Mouse (Mus musculus): ENCODE results near the gene Cfhr2. TPM values are rescaled to one million over a fixed set of nuclear protein-coding genes. Genes with fewer than 3 reads are reported as not detected.
"Not testable (repeated sequence)": the region's sequence is repeated elsewhere in the genome, so short reads cannot be mapped to it uniquely, and the experiment has no call there.

Cfhr2 gene
- polyA plus RNA-seq (2012; rRNA removed) = not detected in 2 replicates

GRCm38 (mm10) chr1:139858548-139858947 is at the start of gene Cfhr2:
Cfhr2 (minus strand) TSS chr1:139858702.
- Histone ChIP-seq H3K36me3 (ENCODE audit: control insufficient read depth, insufficient read depth, low read length) (no peaks in the 10 kb centered on the region), H3K4me1 (ENCODE audit: control insufficient read depth, insufficient read depth, low read length) (no peaks in the 10 kb centered on the region), H3K4me3 (ENCODE audit: control insufficient read depth, low read depth, low read length) (no peak within 1 kb of the TSS), H3K27me3 (ENCODE audit: control insufficient read depth, insufficient read depth, low read length) (no peaks in the 10 kb centered on the region), H3K27ac (ENCODE audit: control insufficient read depth, insufficient read depth, low read depth, low read length) (no peak within 1 kb of the TSS)
- TF ChIP-seq POLR2A (IDR thresholded peaks at IDR 0.05; ENCODE audit: control insufficient read depth, low read depth, low read length) = no peak
- TF ChIP-seq CTCF (IDR thresholded peaks at IDR 0.05; ENCODE audit: control insufficient read depth, insufficient read depth, insufficient replicate concordance, low read depth, low read length) = no peak

DNA sequence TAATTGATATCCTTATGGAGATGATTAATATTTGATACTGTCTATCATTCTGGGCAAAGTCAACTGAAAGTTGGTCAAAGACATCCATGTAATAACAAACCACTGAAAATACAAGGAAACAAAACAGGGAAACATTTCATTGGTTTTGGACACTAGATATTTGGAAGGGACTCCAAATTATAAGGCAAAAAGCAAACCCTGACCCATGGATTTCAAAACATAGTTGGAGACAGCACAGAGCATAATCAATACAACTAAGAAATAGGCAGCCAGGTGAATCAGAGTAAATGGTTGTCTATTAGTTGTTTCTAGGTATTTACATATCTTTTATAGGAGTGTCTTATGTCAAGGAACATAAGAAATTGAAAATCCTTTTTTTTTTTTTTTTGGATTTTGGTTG is 5.2 kb upstream of the Cfhr2 start:
- no peaks in the 10 kb centered on the region for H3K36me3 ChIP-seq (ENCODE audit: control insufficient read depth, insufficient read depth, low read length)
- H3K4me1 ChIP-seq (ENCODE audit: control insufficient read depth, insufficient read depth, low read length) = no peaks in the 10 kb centered on the region
- H3K27ac ChIP-seq (ENCODE audit: control insufficient read depth, insufficient read depth, low read depth, low read length) = no peak overlapping the region
- no peaks in the 10 kb centered on the region for H3K27me3 ChIP-seq (ENCODE audit: control insufficient read depth, insufficient read depth, low read length)
- H3K4me3 ChIP-seq (ENCODE audit: control insufficient read depth, low read depth, low read length) = no peak overlapping the region
- no peak for TF ChIP-seq POLR2A (IDR thresholded peaks at IDR 0.05; ENCODE audit: control insufficient read depth, low read depth, low read length)
- TF ChIP-seq CTCF (IDR thresholded peaks at IDR 0.05; ENCODE audit: control insufficient read depth, insufficient read depth, insufficient replicate concordance, low read depth, low read length) = no peak

GRCm38 (mm10) chr1:139860176-139860575 is 1.7 kb upstream of the Cfhr2 start:
- no peak for TF ChIP-seq CTCF (IDR thresholded peaks at IDR 0.05; ENCODE audit: control insufficient read depth, insufficient read depth, insufficient replicate concordance, low read depth, low read length)
- TF ChIP-seq POLR2A (IDR thresholded peaks at IDR 0.05; ENCODE audit: control insufficient read depth, low read depth, low read length) = no peak
- no peaks in the 10 kb centered on the region for H3K4me1 ChIP-seq (ENCODE audit: control insufficient read depth, insufficient read depth, low read length)
- no peak overlapping the region for H3K27ac ChIP-seq (ENCODE audit: control insufficient read depth, insufficient read depth, low read depth, low read length)
- no peaks in the 10 kb centered on the region for H3K27me3 ChIP-seq (ENCODE audit: control insufficient read depth, insufficient read depth, low read length)
- H3K36me3 ChIP-seq (ENCODE audit: control insufficient read depth, insufficient read depth, low read length) = no peaks in the 10 kb centered on the region
- H3K4me3 ChIP-seq (ENCODE audit: control insufficient read depth, low read depth, low read length) = no peak overlapping the region

GRCm38 (mm10) chr1:139839699-139840098 is 18.8 kb downstream of the Cfhr2 start:
- Histone ChIP-seq H3K4me3 (ENCODE audit: control insufficient read depth, low read depth, low read length) (no peak overlapping the region), H3K4me1 (ENCODE audit: control insufficient read depth, insufficient read depth, low read length) (no peaks in the 10 kb centered on the region), H3K27ac (ENCODE audit: control insufficient read depth, insufficient read depth, low read depth, low read length) (no peak overlapping the region), H3K36me3 (ENCODE audit: control insufficient read depth, insufficient read depth, low read length) (no peaks in the 10 kb centered on the region), H3K27me3 (ENCODE audit: control insufficient read depth, insufficient read depth, low read length) (no peaks in the 10 kb centered on the region)
- TF ChIP-seq POLR2A (IDR thresholded peaks at IDR 0.05; ENCODE audit: control insufficient read depth, low read depth, low read length) (no peak), CTCF (IDR thresholded peaks at IDR 0.05; ENCODE audit: control insufficient read depth, insufficient read depth, insufficient replicate concordance, low read depth, low read length) (no peak)

- no peaks in the 10 kb centered on the region for H3K27me3 ChIP-seq (ENCODE audit: control insufficient read depth, insufficient read depth, low read length)
- TF ChIP-seq POLR2A (IDR thresholded peaks at IDR 0.05; ENCODE audit: control insufficient read depth, low read depth, low read length) (no peak), CTCF (IDR thresholded peaks at IDR 0.05; ENCODE audit: control insufficient read depth, insufficient read depth, insufficient replicate concordance, low read depth, low read length) (no peak)
- no peaks in the 10 kb centered on the region for H3K4me1 ChIP-seq (ENCODE audit: control insufficient read depth, insufficient read depth, low read length)
- H3K27ac ChIP-seq (ENCODE audit: control insufficient read depth, insufficient read depth, low read depth, low read length) = no peak overlapping the region
- no peak overlapping the region for H3K4me3 ChIP-seq (ENCODE audit: control insufficient read depth, low read depth, low read length)
- H3K36me3 ChIP-seq (ENCODE audit: control insufficient read depth, insufficient read depth, low read length) = no peaks in the 10 kb centered on the region
Observed at GRCm38 (mm10) chr1:139839290-139839689, 19.2 kb downstream of the Cfhr2 start.

GRCm38 (mm10) chr1:139808594-139808993 is 49.9 kb downstream of the Cfhr2 start:
- H3K4me3 ChIP-seq (ENCODE audit: control insufficient read depth, low read depth, low read length) = no peak overlapping the region
- no peaks in the 10 kb centered on the region for H3K4me1 ChIP-seq (ENCODE audit: control insufficient read depth, insufficient read depth, low read length)
- H3K27me3 ChIP-seq (ENCODE audit: control insufficient read depth, insufficient read depth, low read length) = no peaks in the 10 kb centered on the region
- no peak overlapping the region for H3K27ac ChIP-seq (ENCODE audit: control insufficient read depth, insufficient read depth, low read depth, low read length)
- TF ChIP-seq POLR2A (IDR thresholded peaks at IDR 0.05; ENCODE audit: control insufficient read depth, low read depth, low read length) = no peak
- no peak for TF ChIP-seq CTCF (IDR thresholded peaks at IDR 0.05; ENCODE audit: control insufficient read depth, insufficient read depth, insufficient replicate concordance, low read depth, low read length)
- H3K36me3 ChIP-seq (ENCODE audit: control insufficient read depth, insufficient read depth, low read length) = no peaks in the 10 kb centered on the region

GRCm38 (mm10) chr1:139781143-139781542 is 77.4 kb downstream of the Cfhr2 start, which contains the start of gene Gm4788:
Gm4788 (minus strand) TSS chr1:139781243.
- H3K27me3 ChIP-seq (ENCODE audit: control insufficient read depth, insufficient read depth, low read length) = no peaks in the 10 kb centered on the region
- no peak within 1 kb of the TSS for H3K4me3 ChIP-seq (ENCODE audit: control insufficient read depth, low read depth, low read length)
- no peaks in the 10 kb centered on the region for H3K4me1 ChIP-seq (ENCODE audit: control insufficient read depth, insufficient read depth, low read length)
- TF ChIP-seq CTCF (IDR thresholded peaks at IDR 0.05; ENCODE audit: control insufficient read depth, insufficient read depth, insufficient replicate concordance, low read depth, low read length) = no peak
- TF ChIP-seq POLR2A (IDR thresholded peaks at IDR 0.05; ENCODE audit: control insufficient read depth, low read depth, low read length) = no peak
- H3K27ac ChIP-seq (ENCODE audit: control insufficient read depth, insufficient read depth, low read depth, low read length) = no peak within 1 kb of the TSS
- no peaks in the 10 kb centered on the region for H3K36me3 ChIP-seq (ENCODE audit: control insufficient read depth, insufficient read depth, low read length)

GRCm38 (mm10) chr1:139769913-139770312 is 88.6 kb downstream of the Cfhr2 start:
- H3K4me3 ChIP-seq (ENCODE audit: control insufficient read depth, low read depth, low read length); H3K27me3 ChIP-seq (ENCODE audit: control insufficient read depth, insufficient read depth, low read length): not testable (repeated sequence)

More at GRCm38 (mm10) chr1:139769913-139770312, 88.6 kb downstream of the Cfhr2 start:
- H3K36me3 ChIP-seq (ENCODE audit: control insufficient read depth, insufficient read depth, low read length); H3K27ac ChIP-seq (ENCODE audit: control insufficient read depth, insufficient read depth, low read depth, low read length); H3K4me1 ChIP-seq (ENCODE audit: control insufficient read depth, insufficient read depth, low read length): not testable (repeated sequence)

Other genes starting within 250 kb of the Cfhr2 start
- not detected in 2 replicates for gene Gm4788, start 77.5 kb downstream of the Cfhr2 start, polyA plus RNA-seq (2012; rRNA removed)